Mouse (Mus musculus) heart, embryonic 16.5 days (tissue): Measurements from ENCODE around the gene Lmo7. TPM values are rescaled to one million over a fixed set of nuclear protein-coding genes. Genes with fewer than 3 reads are reported as not detected.

ENCODE experiments used
- ATAC-seq: fragments of 200-750 bp; cut with Nextera tagmentation; replicated peaks from 2 replicates; pipeline ENCODE4 v1.8.0; 2017; ENCODE audit warnings: moderate number of reproducible peaks; ENCODE audit not compliant: insufficient read depth, low FRiP score; ENCODE audit errors: extremely low read depth
- H3K27ac ChIP-seq: fragments of 300-500 bp; sonication (generic); 2 replicates; pipeline ENCODE4 v1.5.1; 2014; ENCODE audit warnings: mild to moderate bottlenecking, low read length, control low read depth, moderate library complexity
- H3K27me3 ChIP-seq: fragments of 300-500 bp; sonication (generic); 2 replicates; pipeline ENCODE4 v1.6.1; 2014; ENCODE audit warnings: low read length, mixed read lengths; ENCODE audit not compliant: control insufficient read depth, insufficient read depth
- H3K36me3 ChIP-seq: fragments of 300-500 bp; sonication (generic); 2 replicates; pipeline ENCODE4 v1.6.1; 2014; ENCODE audit not compliant: control insufficient read depth, insufficient read depth
- H3K4me1 ChIP-seq: fragments of 300-500 bp; sonication (generic); 2 replicates; pipeline ENCODE4 v1.6.1; 2014; ENCODE audit warnings: low read length, mixed read lengths; ENCODE audit not compliant: control insufficient read depth, insufficient read depth
- H3K4me2 ChIP-seq: fragments of 300-500 bp; sonication (generic); 2 replicates; pipeline ENCODE4 v1.6.1; 2014; ENCODE audit warnings: low read depth, mild to moderate bottlenecking, control low read depth, low read length
- H3K4me3 ChIP-seq: fragments of 300-500 bp; sonication (generic); 2 replicates; pipeline ENCODE4 v1.5.1; 2014; ENCODE audit warnings: mild to moderate bottlenecking, control low read depth, low read length
- H3K9ac ChIP-seq: fragments of 300-500 bp; sonication (generic); 2 replicates; pipeline ENCODE4 v1.6.1; 2014; ENCODE audit warnings: low read length, control low read depth
- H3K9me3 ChIP-seq: fragments of 300-500 bp; sonication (generic); replicated peaks from 2 replicates; pipeline ENCODE4 v1.6.1; 2016; ENCODE audit warnings: low read length; ENCODE audit not compliant: control insufficient read depth
- WGBS: fragments of 180-500 bp; shearing (Covaris S2); extraction: QIAGEN DNeasy Blood & Tissue Kit; methylation state at CpG from one replicate; pipeline ENCODE4 v1.1.7; 2014; 5-methylcytosine and 5-hydroxymethylcytosine counted together
- polyA plus RNA-seq: library from polyadenylated mRNA; unstranded; fragments of >200 nt; fragmentation: Nextera tagmentation; extraction: Ambion mirVana; gene quantifications from 2 replicates; pipeline ENCODE4 v1.2.1, GENCODE M21; 2015

Gene Lmo7
- polyA plus RNA-seq, 1 experiment from 2014 or later: 272 TPM

DNA sequence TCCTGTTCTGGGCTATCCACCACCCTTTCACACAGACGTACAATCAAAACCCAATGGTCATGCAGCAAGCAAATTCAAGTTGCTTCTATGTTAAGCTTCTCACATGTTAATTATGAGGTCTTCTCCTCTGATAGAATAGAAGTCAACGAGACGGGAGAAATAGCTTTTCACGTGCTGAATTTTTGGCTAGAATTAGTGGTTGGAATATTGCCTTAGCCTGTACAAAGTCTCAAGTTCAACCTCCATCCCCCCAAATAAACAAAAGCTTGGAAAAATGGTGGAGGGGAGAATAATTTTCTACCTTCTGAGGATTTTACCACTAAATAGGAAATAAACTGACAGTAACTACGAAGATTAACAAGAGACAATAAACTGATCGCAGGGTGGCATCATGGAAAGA lies 42.0 kb downstream of the Lmo7 start:
- Histone ChIP-seq H3K4me1 (no peaks in the 10 kb centered on the region), H3K36me3 (no peaks in the 10 kb centered on the region), H3K27me3 (no peaks in the 10 kb centered on the region), H3K27ac (no peak overlapping the region), H3K9me3 (no peaks in the 10 kb centered on the region), H3K4me3 (no peak overlapping the region), H3K9ac (no peak overlapping the region), H3K4me2 (no peak overlapping the region)
- WGBS: 89% methylated on average over 6 of the region's 6 CpGs
- no peak for ATAC-seq

DNA sequence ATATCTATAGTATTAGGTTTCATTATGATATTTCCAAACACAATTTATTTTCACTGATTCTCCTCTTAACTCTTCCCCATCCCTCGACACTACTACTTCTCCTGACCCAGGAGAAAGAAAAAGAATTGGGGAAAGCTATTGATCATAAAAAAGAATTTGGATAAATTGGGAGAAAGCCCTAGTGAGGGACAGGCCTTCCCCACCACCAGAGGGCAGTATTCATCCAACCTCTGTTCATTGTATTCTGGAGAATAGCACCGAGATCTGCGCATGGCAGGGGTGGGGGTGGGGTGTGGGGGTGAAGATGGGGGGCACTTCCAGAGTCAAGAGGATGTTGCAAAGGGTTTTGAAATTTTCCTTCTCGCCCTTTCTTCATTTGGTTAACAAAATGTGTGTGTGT lies 44.9 kb downstream of the Lmo7 start:
- WGBS: 47% methylated on average over 4 of the region's 4 CpGs

DNA sequence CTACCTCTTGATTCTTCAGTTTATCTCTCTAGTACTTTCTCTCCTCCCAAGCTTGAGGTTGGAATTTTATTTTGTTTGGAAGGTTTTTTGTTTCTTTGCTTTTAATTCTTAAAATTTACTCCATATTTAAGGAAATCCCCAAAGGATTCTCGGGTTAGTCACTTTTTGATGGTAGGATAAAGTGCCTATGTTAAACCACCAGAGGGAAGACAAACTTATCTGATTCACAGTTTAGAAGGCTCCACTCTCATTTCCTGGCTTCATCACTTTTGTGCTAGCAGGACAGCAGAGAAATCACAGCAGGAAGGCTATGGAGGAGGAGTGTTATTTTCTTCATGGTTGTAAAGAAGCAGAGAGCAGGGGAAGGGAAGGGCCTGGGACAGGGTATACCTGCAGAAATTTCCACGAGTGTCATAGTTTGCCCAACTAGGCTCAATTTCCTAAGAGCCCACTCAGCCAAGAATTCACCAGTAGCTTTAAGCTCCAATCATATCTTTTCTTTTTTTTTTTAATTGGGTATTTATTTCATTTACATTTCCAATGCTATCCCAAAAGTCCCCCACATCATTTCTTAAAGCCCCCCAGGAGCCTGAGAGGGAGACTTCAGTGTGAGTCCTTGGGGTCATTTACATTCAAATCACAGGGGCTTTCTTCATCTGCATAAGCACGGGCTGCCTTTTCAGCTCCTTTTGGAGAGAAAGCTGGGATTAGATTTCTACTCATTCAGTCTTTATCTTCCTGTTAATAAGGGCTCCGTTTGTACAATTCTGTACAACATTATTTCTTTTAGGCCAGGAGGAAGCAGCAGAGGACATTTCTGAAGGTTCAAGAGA lies 46.8 kb downstream of the Lmo7 start:
- no peaks in the 10 kb centered on the region for H3K27me3 ChIP-seq
- no peak overlapping the region for H3K4me2 ChIP-seq
- WGBS: 22% methylated on average over 4 of the region's 4 CpGs
- H3K4me1 ChIP-seq: no peaks in the 10 kb centered on the region
- H3K9ac ChIP-seq: no peak overlapping the region
- H3K27ac ChIP-seq: no peak overlapping the region
- no peaks in the 10 kb centered on the region for H3K36me3 ChIP-seq
- no peak for ATAC-seq
- H3K4me3 ChIP-seq: no peak overlapping the region
- H3K9me3 ChIP-seq: no peaks in the 10 kb centered on the region

More for the DNA sequence above, 44.9 kb downstream of the Lmo7 start:
- no peaks in the 10 kb centered on the region for H3K4me1 ChIP-seq
- no peak overlapping the region for H3K4me2 ChIP-seq
- no peaks in the 10 kb centered on the region for H3K36me3 ChIP-seq
- no peak for ATAC-seq
- no peaks in the 10 kb centered on the region for H3K27me3 ChIP-seq
- H3K4me3 ChIP-seq: no peak overlapping the region
- H3K9ac ChIP-seq: no peak overlapping the region
- H3K27ac ChIP-seq: no peak overlapping the region
- H3K9me3 ChIP-seq: no peaks in the 10 kb centered on the region

DNA sequence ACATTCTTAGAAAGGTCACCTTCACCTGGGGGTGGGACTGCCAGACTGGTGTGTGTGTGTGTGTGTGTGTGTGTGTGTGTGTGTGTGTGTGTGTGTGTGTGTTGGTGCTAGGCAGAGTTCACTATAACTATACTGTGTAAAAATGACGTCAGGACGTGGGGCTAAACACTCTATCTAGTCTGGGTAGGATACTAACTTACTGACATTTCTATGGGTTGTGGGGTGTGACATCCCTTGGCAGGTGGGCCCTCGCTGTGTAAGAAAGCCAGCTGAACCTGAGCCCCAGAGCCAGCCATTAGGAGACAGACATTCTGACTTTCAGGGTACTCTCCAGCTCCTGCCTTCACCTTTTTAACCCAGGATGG lies 47.4 kb downstream of the Lmo7 start:
- H3K4me3 ChIP-seq: no peak overlapping the region
- H3K27ac ChIP-seq: no peak overlapping the region
- WGBS: 59% methylated on average over 3 of the region's 3 CpGs
- no peaks in the 10 kb centered on the region for H3K36me3 ChIP-seq
- no peak overlapping the region for H3K9ac ChIP-seq
- no peaks in the 10 kb centered on the region for H3K9me3 ChIP-seq
- no peak for ATAC-seq
- no peak overlapping the region for H3K4me2 ChIP-seq
- no peaks in the 10 kb centered on the region for H3K27me3 ChIP-seq
- H3K4me1 ChIP-seq: 0 out of 2 replicates have a peak, but pooled peaks cover 1% of the 10 kb centered on the region

DNA sequence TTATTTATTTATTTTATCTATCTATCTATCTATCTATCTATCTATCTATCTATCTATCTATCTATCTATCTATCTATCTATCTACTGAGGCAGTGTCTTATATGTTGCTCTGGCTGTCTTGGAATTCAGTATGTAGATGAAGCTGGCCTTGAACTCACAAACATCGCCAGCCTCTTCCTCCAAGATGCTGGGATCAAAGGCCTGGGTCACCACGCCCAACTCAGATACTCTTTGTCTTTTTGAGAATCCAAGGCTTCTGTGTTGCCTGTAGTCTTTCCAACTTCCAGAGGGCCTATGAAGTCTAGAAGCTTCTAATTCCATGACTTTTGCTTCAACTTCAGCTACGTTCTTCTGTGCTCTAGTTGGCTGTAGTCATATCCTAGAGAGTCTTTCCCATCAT lies 48.7 kb downstream of the Lmo7 start:
- H3K9ac ChIP-seq: no peak overlapping the region
- 95% methylated on average over 3 of the region's 3 CpGs for WGBS
- no peaks in the 10 kb centered on the region for H3K9me3 ChIP-seq
- no peak overlapping the region for H3K4me3 ChIP-seq
- no peak overlapping the region for H3K27ac ChIP-seq
- H3K36me3 ChIP-seq: no peaks in the 10 kb centered on the region
- no peak overlapping the region for H3K4me2 ChIP-seq
- H3K4me1 ChIP-seq: 0 out of 2 replicates have a peak, but pooled peaks cover 3% of the 10 kb centered on the region
- H3K27me3 ChIP-seq: no peaks in the 10 kb centered on the region
- ATAC-seq: no peak

DNA sequence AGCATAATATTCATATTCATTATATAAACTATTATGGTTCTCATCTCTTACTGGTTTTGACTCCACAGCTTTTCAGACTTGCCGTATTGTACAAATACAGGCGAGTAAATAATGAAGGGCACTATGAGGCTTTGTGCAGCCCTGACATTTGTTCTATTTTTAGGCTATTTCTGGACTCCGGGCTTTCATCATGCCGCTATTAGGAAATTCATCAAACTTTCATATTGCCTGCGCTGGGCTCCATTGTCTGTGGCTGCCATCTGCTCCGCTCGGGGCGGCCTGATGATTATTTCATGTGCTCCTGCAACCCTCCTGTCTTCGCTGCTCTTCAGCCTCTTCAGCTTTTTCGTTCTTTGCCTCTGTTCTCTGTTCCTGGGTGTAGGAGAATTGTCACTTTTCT lies 50.3 kb downstream of the Lmo7 start:
- Histone ChIP-seq H3K27me3 (no peaks in the 10 kb centered on the region), H3K4me3 (no peak overlapping the region), H3K4me2 (no peak overlapping the region), H3K4me1 (0 out of 2 replicates have a peak, but pooled peaks cover 3% of the 10 kb centered on the region), H3K9me3 (no peaks in the 10 kb centered on the region), H3K27ac (no peak overlapping the region), H3K36me3 (no peaks in the 10 kb centered on the region), H3K9ac (no peak overlapping the region)
- ATAC-seq: no peak
- 75% methylated on average over 10 of the region's 10 CpGs for WGBS

DNA sequence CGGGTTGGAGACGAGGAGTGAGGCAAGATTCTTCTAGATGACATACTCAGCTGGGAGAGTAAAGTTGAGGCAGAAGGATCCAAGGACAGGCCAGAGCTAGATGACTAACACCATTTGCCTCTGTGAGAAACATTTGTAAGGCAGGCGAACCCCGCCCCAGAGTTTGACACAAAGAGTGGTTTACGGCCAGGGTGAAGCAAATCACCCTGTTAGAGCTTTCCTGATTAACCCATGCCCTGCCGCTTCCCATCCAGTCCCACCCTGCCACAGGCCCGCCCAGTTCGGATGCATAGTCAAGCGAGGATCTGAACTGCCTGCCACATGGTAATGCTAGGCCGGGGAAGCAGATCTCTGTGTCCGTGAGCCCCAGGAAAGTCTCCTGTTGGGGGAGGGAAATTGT lies 51.5 kb downstream of the Lmo7 start:
- 75% methylated on average over 11 of the region's 11 CpGs for WGBS

DNA sequence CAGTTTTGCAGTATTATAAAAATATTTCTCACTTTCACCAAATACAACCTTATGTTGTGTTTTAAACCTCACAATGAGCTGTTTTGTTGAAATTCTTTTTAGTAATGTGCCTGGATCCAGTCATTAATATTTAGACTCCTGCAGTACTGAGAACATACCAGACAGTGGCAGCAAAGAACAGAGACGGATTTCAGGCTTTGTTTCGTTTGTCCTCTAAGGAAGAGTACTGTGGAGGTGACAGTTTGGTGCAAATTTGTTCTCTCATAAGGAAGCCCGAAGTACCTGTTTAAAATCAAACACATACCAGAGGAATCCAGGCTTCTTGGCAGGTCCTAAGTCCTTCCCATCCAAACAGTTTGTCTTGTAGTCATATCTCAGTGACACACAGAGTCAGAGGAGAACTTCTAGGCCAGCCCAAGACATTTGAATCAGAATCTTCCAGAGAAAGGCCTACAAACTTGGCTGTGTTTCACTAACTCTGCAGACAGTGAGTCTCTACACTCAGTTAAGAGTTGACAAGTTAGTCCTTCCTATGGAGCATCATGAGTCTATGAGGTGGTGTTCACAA lies 52.3 kb downstream of the Lmo7 start:
- no peak overlapping the region for H3K4me3 ChIP-seq
- no peaks in the 10 kb centered on the region for H3K27me3 ChIP-seq
- no peak overlapping the region for H3K4me2 ChIP-seq
- H3K9me3 ChIP-seq: no peaks in the 10 kb centered on the region
- no peak overlapping the region for H3K27ac ChIP-seq
- WGBS: 16% methylated on average over 3 of the region's 3 CpGs
- H3K36me3 ChIP-seq: no peaks in the 10 kb centered on the region
- 0 out of 2 replicates have a peak, but pooled peaks cover 3% of the 10 kb centered on the region for H3K4me1 ChIP-seq
- ATAC-seq: no peak
- H3K9ac ChIP-seq: 0 out of 2 replicates have a peak overlapping the region, but pooled peaks have one; percentile 3

More for the DNA sequence above, 51.5 kb downstream of the Lmo7 start:
- no peak for ATAC-seq
- H3K36me3 ChIP-seq: no peaks in the 10 kb centered on the region
- H3K9ac ChIP-seq: no peak overlapping the region
- 0 out of 2 replicates have a peak, but pooled peaks cover 3% of the 10 kb centered on the region for H3K4me1 ChIP-seq
- H3K4me2 ChIP-seq: no peak overlapping the region
- no peak overlapping the region for H3K27ac ChIP-seq
- H3K4me3 ChIP-seq: no peak overlapping the region
- H3K9me3 ChIP-seq: no peaks in the 10 kb centered on the region
- no peaks in the 10 kb centered on the region for H3K27me3 ChIP-seq

DNA sequence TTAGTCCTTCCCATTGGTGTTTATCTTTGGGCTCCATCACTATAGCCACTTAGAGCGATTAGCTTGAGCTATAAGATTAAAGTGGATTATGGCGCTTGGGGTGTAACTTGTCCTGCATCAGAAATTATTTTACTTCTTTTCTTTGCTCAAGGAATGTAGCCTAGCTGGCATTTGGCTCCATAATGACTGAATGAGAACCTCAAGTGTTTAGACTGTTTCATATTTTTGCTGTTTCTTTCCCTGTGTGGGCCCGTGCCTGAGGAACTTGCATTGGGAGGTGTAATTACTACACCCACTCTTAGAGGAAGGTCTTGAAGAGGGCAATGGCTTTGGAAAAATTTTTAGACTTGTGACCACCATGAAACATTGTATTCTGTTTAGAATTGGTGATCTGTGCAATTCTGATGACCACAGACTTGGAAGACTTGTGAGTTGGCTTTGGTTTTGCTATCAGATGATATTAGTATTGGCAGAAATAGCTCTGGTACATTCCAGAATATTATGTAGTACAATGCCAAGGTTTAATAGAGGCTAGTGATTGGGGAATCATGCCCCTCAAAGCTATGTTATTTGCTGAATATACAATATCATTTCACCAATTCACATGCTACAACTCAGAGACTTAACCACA lies 54.7 kb downstream of the Lmo7 start:
- Histone ChIP-seq H3K9ac (no peak overlapping the region), H3K4me1 (peaks cover 10% of the 10 kb centered on the region; the same call in 1 of the 2 replicates), H3K27ac (no peak overlapping the region), H3K9me3 (no peaks in the 10 kb centered on the region), H3K4me2 (no peak overlapping the region), H3K36me3 (no peaks in the 10 kb centered on the region), H3K27me3 (no peaks in the 10 kb centered on the region), H3K4me3 (no peak overlapping the region)
- 89% methylated on average over 3 of the region's 3 CpGs for WGBS
- ATAC-seq: no peak
